Mouse (Mus musculus) layer of hippocampus, postnatal 25 days (tissue): ENCODE results near the gene Chil3. TPM values are rescaled to one million over a fixed set of nuclear protein-coding genes. Genes with fewer than 3 reads are reported as not detected.
"Not testable (repeated sequence)": the region's sequence is repeated elsewhere in the genome, so short reads cannot be mapped to it uniquely, and the experiment has no call there.

Experiments
- DNase-seq, 2 experiments: peaks; one replicate each; pipeline ENCODE4 v3.0.0; 2022; ENCODE audit warnings: mixed read lengths in 2 of 2, low spot score in 1 of 2; ENCODE audit errors: extremely low spot score in 1 of 2
- total RNA-seq, 2 experiments: library from RNA; stranded (reverse); gene quantifications; 2 replicates each; pipeline ENCODE4 v1.2.3; 2021

Chil3 gene
- not detected for total RNA-seq

- DNase-seq: no peak
These were observed at the start of gene Chil3 for GRCm38 (mm10) chr3:106167464-106167863. TSS of gene Chil3 (minus strand) at chr3:106167564.

- not testable (repeated sequence) for DNase-seq
These were observed 30.7 kb upstream of the Chil3 start for GRCm38 (mm10) chr3:106198030-106198429.

GRCm38 (mm10) chr3:106197246-106197645 lies 29.9 kb upstream of the Chil3 start:
- DNase-seq: not testable (repeated sequence)

GRCm38 (mm10) chr3:106196276-106196675 lies 28.9 kb upstream of the Chil3 start:
- DNase-seq: no peak

- no peak for DNase-seq
These were observed 28.1 kb upstream of the Chil3 start for GRCm38 (mm10) chr3:106195486-106195885.

GRCm38 (mm10) chr3:106187991-106188390 lies 20.6 kb upstream of the Chil3 start:
- DNase-seq: no peak

GRCm38 (mm10) chr3:106177509-106178189 lies 10.3 kb upstream of the Chil3 start:
- DNase-seq: no peak

GRCm38 (mm10) chr3:106174971-106175370 lies 7.6 kb upstream of the Chil3 start:
- DNase-seq: not testable (repeated sequence)

GRCm38 (mm10) chr3:106172506-106172905 lies 5.1 kb upstream of the Chil3 start:
- DNase-seq: not testable (repeated sequence)

- no peak for DNase-seq
These were observed 3.9 kb upstream of the Chil3 start for GRCm38 (mm10) chr3:106171135-106171731.

GRCm38 (mm10) chr3:106170522-106171053 lies 3.2 kb upstream of the Chil3 start:
- DNase-seq: no peak

GRCm38 (mm10) chr3:106154413-106154812 lies 13.0 kb downstream of the Chil3 start:
- DNase-seq: no peak

- no peak for DNase-seq
These were observed 23.3 kb downstream of the Chil3 start for GRCm38 (mm10) chr3:106144081-106144480.

GRCm38 (mm10) chr3:106131690-106132089 lies 35.7 kb downstream of the Chil3 start:
- DNase-seq: peak; percentile 78 to 85

- no peak for DNase-seq
These were observed 38.4 kb downstream of the Chil3 start for GRCm38 (mm10) chr3:106128807-106129493.

GRCm38 (mm10) chr3:106126999-106127398 lies 40.4 kb downstream of the Chil3 start:
- DNase-seq: no peak

GRCm38 (mm10) chr3:106112929-106113328 lies 54.4 kb downstream of the Chil3 start, which contains the start of gene Chia1:
TSS of gene Chia1 (plus strand) at chr3:106113229.
- no peak for DNase-seq
